Mouse (Mus musculus) myocyte (in vitro differentiated cells): ENCODE measurements around the gene Ano1. TPM values are rescaled to one million over a fixed set of nuclear protein-coding genes. Genes with fewer than 3 reads are reported as not detected.

ENCODE experiments used
- H3K27me3 ChIP-seq: one replicate; pipeline ENCODE4 v1.6.1; 2011; ENCODE audit not compliant: control insufficient read depth, insufficient read depth, insufficient read length
- H3K36me3 ChIP-seq: one replicate; pipeline ENCODE4 v1.6.1; 2011; ENCODE audit not compliant: control insufficient read depth, insufficient read depth
- H3K4me2 ChIP-seq: one replicate; pipeline ENCODE4 v1.6.1; 2011; ENCODE audit warnings: low read depth, control low read depth
- H3K4me3 ChIP-seq: one replicate; pipeline ENCODE4 v1.5.1; 2011; ENCODE audit warnings: mild to moderate bottlenecking, control low read depth, moderate library complexity
- H3K79me2 ChIP-seq: one replicate; pipeline ENCODE4 v1.6.1; 2011; ENCODE audit not compliant: control insufficient read depth, insufficient read depth
- H3ac ChIP-seq: one replicate; pipeline ENCODE4 v1.6.1; 2011; ENCODE audit not compliant: control insufficient read depth, insufficient read length
- CEBPB ChIP-seq: IDR thresholded peaks from 2 replicates; pipeline ENCODE4 v1.6.1; 2011; ENCODE audit warnings: mild to moderate bottlenecking, moderate library complexity; ENCODE audit not compliant: poor library complexity, insufficient read depth, severe bottlenecking
- E2F4 ChIP-seq: IDR thresholded peaks from one replicate; pipeline ENCODE4 v1.6.1; 2011; ENCODE audit warnings: mild to moderate bottlenecking, control low read depth, moderate library complexity; ENCODE audit not compliant: insufficient read depth
- MAX ChIP-seq: IDR thresholded peaks from one replicate; pipeline ENCODE4 v1.6.1; 2011; ENCODE audit warnings: low read depth, mild to moderate bottlenecking, control low read depth
- MYOD1 ChIP-seq, 3 experiments: IDR thresholded peaks; one replicate each; pipeline ENCODE4 v1.6.1; 2011; ENCODE audit warnings: control low read depth in 2 of 3, low read depth in 2 of 3, mild to moderate bottlenecking in 2 of 3, moderate library complexity in 1 of 3; ENCODE audit not compliant: insufficient read length in 2 of 3, control insufficient read depth in 1 of 3
- MYOG ChIP-seq, 3 experiments: IDR thresholded peaks; one replicate each; pipeline ENCODE4 v1.6.1; 2011; ENCODE audit warnings: control low read depth in 2 of 3, low read depth in 2 of 3, mild to moderate bottlenecking in 2 of 3; ENCODE audit not compliant: insufficient read length in 2 of 3, control insufficient read depth in 1 of 3, insufficient read depth in 1 of 3
- POLR2A ChIP-seq: IDR thresholded peaks from one replicate; pipeline ENCODE4 v1.6.1; 2011; ENCODE audit warnings: low read depth, mild to moderate bottlenecking, control low read depth, moderate library complexity; ENCODE audit not compliant: insufficient read length
- POLR2AphosphoS2 ChIP-seq: IDR thresholded peaks from one replicate; pipeline ENCODE4 v1.6.1; 2011; ENCODE audit warnings: low read depth, control low read depth; ENCODE audit not compliant: insufficient read length
- REST ChIP-seq: IDR thresholded peaks from one replicate; pipeline ENCODE4 v1.6.1; 2011; ENCODE audit warnings: mild to moderate bottlenecking, control low read depth, moderate library complexity; ENCODE audit not compliant: insufficient read depth, insufficient read length
- SRF ChIP-seq: IDR thresholded peaks from one replicate; pipeline ENCODE4 v1.6.1; 2011; ENCODE audit warnings: low read depth; ENCODE audit not compliant: control insufficient read depth, insufficient read length
- TCF12 ChIP-seq: IDR thresholded peaks from one replicate; pipeline ENCODE4 v1.6.1; 2011; ENCODE audit warnings: mild to moderate bottlenecking, control low read depth; ENCODE audit not compliant: poor library complexity, insufficient read depth, severe bottlenecking
- TCF3 ChIP-seq: IDR thresholded peaks from one replicate; pipeline ENCODE4 v1.6.1; 2011; ENCODE audit warnings: low read depth, control low read depth; ENCODE audit not compliant: insufficient read length
- USF1 ChIP-seq: IDR thresholded peaks from one replicate; pipeline ENCODE4 v1.6.1; 2011; ENCODE audit warnings: low read depth, mild to moderate bottlenecking, control low read depth, moderate library complexity
- polyA plus RNA-seq: library from polyadenylated mRNA; unstranded; fragments of >200 nt; fragmentation: generic; extraction: Trizol; gene quantifications from one replicate; pipeline ENCODE4 v1.2.1, GENCODE M21; 2012; ENCODE audit warnings: missing spikeins

The Ano1 gene
- polyA plus RNA-seq, 1 experiment, result 2.2 TPM

DNA sequence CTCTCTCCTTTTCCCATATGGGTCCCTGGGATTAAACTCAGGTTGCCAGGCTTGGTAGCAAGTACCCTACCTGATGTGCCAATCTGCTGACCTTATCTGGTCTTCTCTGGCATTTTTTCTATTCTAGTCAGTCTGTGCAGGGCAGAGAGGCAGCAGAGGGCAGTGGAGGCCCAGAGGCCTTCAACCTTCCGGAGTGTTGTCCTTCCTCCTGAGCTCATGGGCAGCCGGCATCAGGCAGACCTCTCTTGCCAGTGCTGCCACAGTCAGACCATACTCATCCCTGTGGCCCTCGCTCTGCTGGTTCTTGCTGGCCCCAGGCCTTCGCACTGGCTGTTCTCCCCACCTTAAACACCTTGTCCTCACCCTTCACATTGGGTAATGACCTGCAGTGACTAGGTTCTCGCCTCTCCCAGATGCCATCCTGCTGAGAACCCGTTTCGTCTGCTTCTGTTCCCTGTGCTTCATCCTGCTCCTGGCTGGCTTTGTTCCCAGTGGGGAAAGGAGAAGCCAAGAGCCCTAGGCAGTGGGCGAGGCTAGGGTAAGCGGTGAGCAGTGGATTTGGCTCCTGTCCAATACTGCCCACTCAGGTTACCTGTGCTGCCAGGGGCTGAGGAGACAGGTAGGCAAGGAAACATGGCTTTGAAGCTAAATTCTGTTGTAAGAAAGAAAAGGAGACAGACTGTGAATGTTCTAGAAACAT, 188.2 kb downstream of the Ano1 start:
- no peak overlapping the region for H3K4me2 ChIP-seq
- TF ChIP-seq REST, result no peak
- TF ChIP-seq MYOD1 (IDR thresholded peaks at IDR 0.05; ENCODE audit: control insufficient read depth in 1 of 3, insufficient read length in 2 of 3, low read depth in 2 of 3), result no peak
- no peak for TF ChIP-seq TCF12
- TF ChIP-seq TCF3, result no peak
- no peak for TF ChIP-seq POLR2AphosphoS2
- no peak for TF ChIP-seq SRF
- TF ChIP-seq E2F4, result no peak
- no peak for TF ChIP-seq MAX
- TF ChIP-seq USF1, result no peak
- TF ChIP-seq MYOG (IDR thresholded peaks at IDR 0.05; ENCODE audit: control insufficient read depth in 1 of 3, insufficient read depth in 1 of 3, insufficient read length in 2 of 3, low read depth in 2 of 3), result no peak
- no peak for TF ChIP-seq POLR2A
- no peak for TF ChIP-seq CEBPB
- no peak overlapping the region for H3ac ChIP-seq

DNA sequence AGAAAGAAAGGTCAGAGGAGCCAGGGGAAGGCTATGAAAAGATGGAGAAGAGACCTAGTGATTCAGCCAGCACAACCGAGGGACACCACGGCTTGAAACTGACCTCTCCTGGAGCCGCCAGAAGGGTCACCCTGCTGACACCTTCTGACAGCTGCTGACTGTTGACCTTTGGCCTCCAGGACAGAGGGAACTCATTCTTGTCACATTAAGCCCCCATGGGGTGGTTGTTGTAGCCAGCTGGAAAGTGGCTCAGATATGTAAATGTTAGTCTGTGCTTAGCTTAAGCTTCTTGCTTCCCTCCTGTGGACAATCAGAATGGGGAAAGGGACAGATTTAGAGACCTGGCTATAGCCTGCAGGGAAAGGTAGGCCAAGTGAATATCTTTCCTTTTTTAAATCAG, 189.8 kb downstream of the Ano1 start:
- Histone ChIP-seq H3K4me2 (no peak overlapping the region), H3K36me3 (no peaks in the 10 kb centered on the region), H3K79me2 (no peaks in the 10 kb centered on the region), H3K4me3 (no peak overlapping the region), H3ac (no peak overlapping the region), H3K27me3 (no peaks in the 10 kb centered on the region)
- TF ChIP-seq POLR2AphosphoS2 (no peak), MYOD1 (IDR thresholded peaks at IDR 0.05; ENCODE audit: control insufficient read depth in 1 of 3, insufficient read length in 2 of 3, low read depth in 2 of 3) (peak in 1 of 3 experiments; percentile 29)

More for the DNA sequence above, 188.2 kb downstream of the Ano1 start:
- Histone ChIP-seq H3K27me3 (no peaks in the 10 kb centered on the region), H3K36me3 (no peaks in the 10 kb centered on the region), H3K79me2 (no peaks in the 10 kb centered on the region), H3K4me3 (no peak overlapping the region)

DNA sequence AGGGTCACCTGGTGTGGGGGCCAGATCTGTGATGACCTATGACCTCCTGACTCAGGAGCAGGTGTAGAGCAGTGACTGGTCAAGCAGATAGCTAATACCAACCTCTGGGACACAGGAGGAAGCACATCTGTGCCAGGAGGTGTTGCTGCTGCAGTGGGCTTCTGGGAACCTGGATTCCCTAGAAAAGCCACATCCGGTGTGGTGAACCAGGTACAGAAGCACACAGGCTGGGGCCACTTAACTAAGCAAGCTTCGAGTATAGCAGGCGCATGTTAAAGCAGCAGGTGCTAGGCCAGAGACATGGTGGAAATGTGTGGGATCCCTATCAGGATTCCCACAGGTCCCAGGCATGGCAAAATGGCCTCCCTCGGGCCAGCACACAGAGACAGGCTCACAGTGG, 191.2 kb downstream of the Ano1 start:
- H3K79me2 ChIP-seq, result no peaks in the 10 kb centered on the region
- no peak overlapping the region for H3ac ChIP-seq
- H3K4me3 ChIP-seq, result no peak overlapping the region
- TF ChIP-seq CEBPB (no peak), E2F4 (no peak), POLR2AphosphoS2 (no peak), MYOG (IDR thresholded peaks at IDR 0.05; ENCODE audit: control insufficient read depth in 1 of 3, insufficient read depth in 1 of 3, insufficient read length in 2 of 3, low read depth in 2 of 3) (no peak), REST (no peak), USF1 (no peak), MYOD1 (IDR thresholded peaks at IDR 0.05; ENCODE audit: control insufficient read depth in 1 of 3, insufficient read length in 2 of 3, low read depth in 2 of 3) (no peak), POLR2A (no peak), TCF3 (no peak), TCF12 (no peak)
- H3K4me2 ChIP-seq, result no peak overlapping the region
- H3K36me3 ChIP-seq, result no peaks in the 10 kb centered on the region
- H3K27me3 ChIP-seq, result no peaks in the 10 kb centered on the region

DNA sequence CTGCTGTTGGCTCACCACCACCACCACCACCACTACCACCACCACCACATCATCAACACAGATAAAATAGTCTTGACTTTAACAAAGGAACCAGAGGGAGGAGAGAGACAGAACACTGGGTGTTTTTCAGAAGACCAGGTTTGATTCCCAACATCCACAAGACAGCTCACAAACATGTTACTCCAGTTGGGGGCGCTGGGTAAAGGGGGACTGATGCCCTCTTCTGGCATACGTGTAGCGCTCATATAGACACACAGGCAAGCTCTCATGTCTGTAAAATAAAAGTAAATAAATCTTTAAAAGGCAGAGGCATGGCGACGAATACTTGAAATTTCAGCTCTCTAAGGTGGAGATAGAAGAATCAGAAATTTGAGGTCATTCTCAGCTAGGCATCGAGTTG, 193.2 kb downstream of the Ano1 start:
- Histone ChIP-seq H3K4me2 (no peak overlapping the region), H3K36me3 (no peaks in the 10 kb centered on the region), H3K4me3 (no peak overlapping the region), H3K79me2 (no peaks in the 10 kb centered on the region), H3K27me3 (no peaks in the 10 kb centered on the region), H3ac (no peak overlapping the region)
- TF ChIP-seq TCF3 (no peak), MAX (no peak), TCF12 (no peak), POLR2A (no peak), MYOG (IDR thresholded peaks at IDR 0.05; ENCODE audit: control insufficient read depth in 1 of 3, insufficient read depth in 1 of 3, insufficient read length in 2 of 3, low read depth in 2 of 3) (no peak), REST (no peak), CEBPB (no peak), USF1 (no peak), MYOD1 (IDR thresholded peaks at IDR 0.05; ENCODE audit: control insufficient read depth in 1 of 3, insufficient read length in 2 of 3, low read depth in 2 of 3) (no peak), E2F4 (no peak)

DNA sequence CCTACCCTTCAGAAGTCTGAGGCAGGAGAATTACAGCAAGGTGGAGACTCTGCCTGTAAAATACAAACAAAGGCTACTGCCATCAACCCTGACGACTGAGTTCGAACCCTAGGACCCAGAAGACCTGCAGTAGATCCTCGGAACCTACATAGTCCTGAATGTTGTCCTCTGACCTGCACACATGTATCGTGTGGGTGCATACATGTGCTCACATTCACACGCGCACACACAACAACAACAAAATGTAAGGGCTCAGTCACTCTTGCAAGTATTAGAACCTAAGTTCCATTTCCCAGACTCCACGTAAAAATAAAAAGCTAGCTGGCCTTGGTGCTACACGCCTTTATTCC, 197.7 kb downstream of the Ano1 start:
- H3K4me2 ChIP-seq, result peak overlapping the region; percentile 93
- no peaks in the 10 kb centered on the region for H3K27me3 ChIP-seq
- peak overlapping the region; percentile 25 for H3ac ChIP-seq
- TF ChIP-seq SRF, result no peak
- H3K79me2 ChIP-seq, result peaks cover 28% of the 10 kb centered on the region
- H3K36me3 ChIP-seq, result no peaks in the 10 kb centered on the region
- peak overlapping the region; percentile 50 for H3K4me3 ChIP-seq
